28 mouse cellular contexts compared by ENCODE assay signal in genomic region chr6:134748126-134748525, GRCm38 (mm10). TPM values are rescaled to one million over a fixed set of nuclear protein-coding genes. Genes with fewer than 3 reads are reported as not detected.
DNase-seq lines count a peak whose midpoint lies in the region; ATAC-seq and TF ChIP-seq lines count a peak whose summit lies in the region.
"Had no signal": no experiment of that assay in that cellular context is flagged by ENCODE, and none has a peak within 500 bp of the region (broad histone marks: within the 10 kb centered on the region; RNA-seq: fewer than 3 reads in every experiment).

No protein-coding gene starts in this region.

- H3K9me3 ChIP-seq in lung, embryonic 14.5 days (ENCODE audit: low read depth, low read length): no peaks in the 10 kb centered on the region
- H3K9me3 ChIP-seq in lung, postnatal 0 days (ENCODE audit: low read length): no peaks in the 10 kb centered on the region
- no peaks in the 10 kb centered on the region for H3K9me3 ChIP-seq in midbrain, embryonic 14.5 days (ENCODE audit: control insufficient read depth, low read length)
- H3K9me3 ChIP-seq in midbrain, embryonic 16.5 days (replicated peaks; ENCODE audit: control insufficient read depth, low read length, poor library complexity, severe bottlenecking): no peaks in the 10 kb centered on the region
- H3K9me3 ChIP-seq: embryonic facial prominence, embryonic 10.5 days; embryonic facial prominence, embryonic 13.5 days; forebrain, embryonic 12.5 days; forebrain, embryonic 15.5 days; heart, embryonic 15.5 days; hindbrain, embryonic 10.5 days had no signal

- H3K4me2 ChIP-seq in lung, embryonic 14.5 days: no peak overlapping the region
- H3K4me2 ChIP-seq in lung, postnatal 0 days (replicated peaks; ENCODE audit: low read depth, low read length): no peak overlapping the region
- no peak overlapping the region for H3K4me2 ChIP-seq in midbrain, embryonic 14.5 days (ENCODE audit: low read length)
- H3K4me2 ChIP-seq in midbrain, embryonic 16.5 days (ENCODE audit: low read length): no peak overlapping the region
- H3K4me2 ChIP-seq: embryonic facial prominence, embryonic 13.5 days; forebrain, embryonic 12.5 days; forebrain, embryonic 15.5 days; heart, embryonic 11.5 days; heart, embryonic 15.5 days; hindbrain, embryonic 14.5 days had no signal

- no peaks in the 10 kb centered on the region for H3K36me3 ChIP-seq in lung, embryonic 14.5 days (ENCODE audit: insufficient read depth)
- H3K36me3 ChIP-seq in lung, postnatal 0 days (ENCODE audit: insufficient read depth, low read length): 0 out of 2 replicates have a peak, but pooled peaks cover 3% of the 10 kb centered on the region
- no peaks in the 10 kb centered on the region for H3K36me3 ChIP-seq in midbrain, embryonic 14.5 days (ENCODE audit: control insufficient read depth, insufficient read depth, low read length)
- no peaks in the 10 kb centered on the region for H3K36me3 ChIP-seq in midbrain, embryonic 16.5 days (ENCODE audit: control insufficient read depth, insufficient read depth, low read length)
- H3K36me3 ChIP-seq: forebrain, embryonic 15.5 days had no signal

- peak; percentile 31 for DNase-seq in lung, embryonic 14.5 days
- no peak for DNase-seq in lung, adult 2 months
- peak; percentile 50 for DNase-seq in lung, postnatal 0 days (ENCODE audit: low spot score)
- peak; percentile 15 for DNase-seq in lung, postnatal 14 days
- DNase-seq in midbrain, embryonic 14.5 days: no peak
- DNase-seq: adrenal gland, adult 2 months; adrenal gland, postnatal 14 days; cerebellum, adult 11-12 months; cerebellum, adult 8-10 months; cerebellum, postnatal 10 days; cerebellum, postnatal 36 days; embryo, embryonic 11 days; gastrocnemius, postnatal 10 days; gastrocnemius, postnatal 36 days; heart, postnatal 10 days; heart, postnatal 36 days had no signal

- no peak overlapping the region for H3K27ac ChIP-seq in lung, embryonic 14.5 days (ENCODE audit: low read depth)
- no peak overlapping the region; the same call in 1 of the 2 replicates for H3K27ac ChIP-seq in lung, postnatal 0 days (ENCODE audit: low read length)
- H3K27ac ChIP-seq in midbrain, embryonic 14.5 days (replicated peaks; ENCODE audit: low read depth, low read length): no peak overlapping the region
- no peak overlapping the region for H3K27ac ChIP-seq in midbrain, embryonic 16.5 days (ENCODE audit: low read length)
- H3K27ac ChIP-seq: embryonic facial prominence, embryonic 10.5 days; embryonic facial prominence, embryonic 13.5 days; forebrain, embryonic 12.5 days; forebrain, embryonic 15.5 days; heart, embryonic 15.5 days; hindbrain, embryonic 10.5 days; hindbrain, embryonic 14.5 days; hindbrain, postnatal 0 days had no signal

- TF ChIP-seq CTCF in lung, embryonic 14.5 days (IDR thresholded peaks at IDR 0.05; ENCODE audit: low read depth): no peak
- TF ChIP-seq CTCF in lung, adult 2 months (IDR thresholded peaks at IDR 0.05; ENCODE audit: insufficient read depth, low read length): no peak
- no peak for TF ChIP-seq CTCF in lung, postnatal 0 days (IDR thresholded peaks at IDR 0.05)

- ATAC-seq in lung, embryonic 14.5 days (ENCODE audit: insufficient read depth): no peak
- peak; percentile 58 for ATAC-seq in lung, postnatal 0 days
- ATAC-seq in midbrain, embryonic 14.5 days (ENCODE audit: low FRiP score, low TSS enrichment): no peak
- no peak for ATAC-seq in midbrain, embryonic 16.5 days
- ATAC-seq: CD4-positive, CD25-positive, alpha-beta regulatory T cell, adult 4 months; forebrain, embryonic 15.5 days; hindbrain, postnatal 0 days had no signal

- H3K9ac ChIP-seq in lung, embryonic 14.5 days: no peak overlapping the region
- H3K9ac ChIP-seq in lung, postnatal 0 days (replicated peaks; ENCODE audit: low read depth): no peak overlapping the region
- H3K9ac ChIP-seq in midbrain, embryonic 14.5 days (replicated peaks; ENCODE audit: low read length): no peak overlapping the region
- H3K9ac ChIP-seq in midbrain, embryonic 16.5 days (ENCODE audit: low read depth, low read length): no peak overlapping the region
- H3K9ac ChIP-seq: embryonic facial prominence, embryonic 13.5 days; forebrain, embryonic 12.5 days; forebrain, embryonic 15.5 days; heart, embryonic 15.5 days; hindbrain, embryonic 14.5 days had no signal

- no peaks in the 10 kb centered on the region for H3K27me3 ChIP-seq in lung, embryonic 14.5 days (ENCODE audit: insufficient read depth, low read length)
- H3K27me3 ChIP-seq in lung, postnatal 0 days (replicated peaks; ENCODE audit: insufficient read depth, low read length): no peaks in the 10 kb centered on the region
- H3K27me3 ChIP-seq in midbrain, embryonic 14.5 days (ENCODE audit: control insufficient read depth, insufficient read depth, low read length): no peaks in the 10 kb centered on the region
- H3K27me3 ChIP-seq in midbrain, embryonic 16.5 days (ENCODE audit: control insufficient read depth, insufficient read depth, low read depth, low read length): no peaks in the 10 kb centered on the region
- H3K27me3 ChIP-seq: embryonic facial prominence, embryonic 13.5 days; forebrain, embryonic 12.5 days; forebrain, embryonic 15.5 days; heart, embryonic 15.5 days had no signal

- TF ChIP-seq EP300 in lung, postnatal 0 days (IDR thresholded peaks at IDR 0.05): peak; percentile 96

- TF ChIP-seq POLR2A in lung, adult 2 months (IDR thresholded peaks at IDR 0.05; ENCODE audit: borderline replicate concordance, extremely low read depth, low read depth, low read length): no peak

- 83% methylated on average over 3 of the region's 3 CpGs for WGBS in lung, embryonic 14.5 days
- WGBS in lung, adult 2 months: 51% methylated on average over 3 of the region's 3 CpGs
- 63% methylated on average over 3 of the region's 3 CpGs for WGBS in lung, postnatal 0 days
- WGBS in midbrain, embryonic 14.5 days: 98% methylated on average over 3 of the region's 3 CpGs
- WGBS in midbrain, embryonic 16.5 days: 89% methylated on average over 3 of the region's 3 CpGs

- H3K4me3 ChIP-seq in lung, embryonic 14.5 days (ENCODE audit: low read depth, low read length): no peak overlapping the region
- no peak overlapping the region for H3K4me3 ChIP-seq in lung, adult 2 months (replicated peaks; ENCODE audit: extremely low read depth, low read depth, low read length)
- no peak overlapping the region for H3K4me3 ChIP-seq in lung, postnatal 0 days (ENCODE audit: low read depth, low read length)
- no peak overlapping the region for H3K4me3 ChIP-seq in midbrain, embryonic 14.5 days (replicated peaks; ENCODE audit: low read depth, low read length)
- no peak overlapping the region for H3K4me3 ChIP-seq in midbrain, embryonic 16.5 days (ENCODE audit: low read depth, low read length)
- H3K4me3 ChIP-seq: embryonic facial prominence, embryonic 10.5 days; embryonic facial prominence, embryonic 13.5 days; erythroblast, embryonic 14.5 days; forebrain, embryonic 12.5 days; forebrain, embryonic 15.5 days; heart, embryonic 15.5 days; hindbrain, embryonic 10.5 days had no signal

- H3K4me1 ChIP-seq in lung, embryonic 14.5 days (ENCODE audit: insufficient read depth): no peaks in the 10 kb centered on the region
- peaks cover 7% of the 10 kb centered on the region for H3K4me1 ChIP-seq in lung, adult 2 months (ENCODE audit: control insufficient read depth, insufficient read depth, low read length)
- H3K4me1 ChIP-seq in lung, postnatal 0 days (ENCODE audit: insufficient read depth, low read depth, low read length): no peaks in the 10 kb centered on the region
- H3K4me1 ChIP-seq in midbrain, embryonic 14.5 days (ENCODE audit: control insufficient read depth, insufficient read depth, low read length): no peaks in the 10 kb centered on the region
- H3K4me1 ChIP-seq in midbrain, embryonic 16.5 days (ENCODE audit: control insufficient read depth, insufficient read depth, low read length): no peaks in the 10 kb centered on the region
- H3K4me1 ChIP-seq: forebrain, embryonic 12.5 days; forebrain, embryonic 15.5 days; hindbrain, embryonic 10.5 days had no signal

RNA-seq across cellular contexts. Expression of gene Dusp16, which starts 44.3 kb away (rescaled TPM):
- polyA plus RNA-seq in lung, embryonic 14.5 days (2014; fragmentation: Nextera tagmentation; extraction: Ambion mirVana): 12.7 and 12.9 TPM in 2 replicates
- 19.5 and 21.1 TPM in 2 replicates for polyA plus RNA-seq in lung, adult 2 months (2012; rRNA removed)
- polyA plus RNA-seq in lung, postnatal 0 days (2015; fragmentation: Nextera tagmentation; extraction: Ambion mirVana): 12.0 and 15.5 TPM in 2 replicates
- 4.2 and 5.5 TPM in 2 replicates for polyA plus RNA-seq in midbrain, embryonic 14.5 days (2014; fragmentation: Nextera tagmentation; extraction: Ambion mirVana)
- 4.7 and 5.5 TPM in 2 replicates for polyA plus RNA-seq in midbrain, embryonic 16.5 days (2015; fragmentation: Nextera tagmentation; extraction: Ambion mirVana)

Comparison
In these comparisons a context has a peak if more than half of its experiments do, and no peak if none do; other contexts are left out.
1. DNase-seq: peak in lung, embryonic 14.5 days (single experiment), lung, postnatal 0 days (single experiment) and lung, postnatal 14 days (single experiment); none in lung, adult 2 months (single experiment) and midbrain, embryonic 14.5 days (single experiment).